8 mouse cellular contexts compared by ENCODE assay signal in genomic region chr2:71872801-71873443, GRCm38 (mm10). TPM values are rescaled to one million over a fixed set of nuclear protein-coding genes. Genes with fewer than 3 reads are reported as not detected.
DNase-seq lines count a peak whose midpoint lies in the region; ATAC-seq and TF ChIP-seq lines count a peak whose summit lies in the region.

Gene Pdk1, plus strand, starts transcription at chr2:71873224.

- DNase-seq in CD8-positive naive resting alpha-beta T cell, adult 2 months (ENCODE audit: low read depth in 2 of 2, low spot score in 2 of 2): peak; percentile 97 to 99
- DNase-seq in c-Kit-positive CD71-negative TER-119-negative erythroid progenitor cells, embryonic 14.5 days (ENCODE audit: low read depth): peak; percentile 97
- DNase-seq in forebrain, embryonic 10.5 days (ENCODE audit: extremely low spot score, low spot score): peak; percentile 97
- peak; percentile 99 for DNase-seq in kidney, postnatal 25 days
- peak; percentile 94 to 96 (median 95) for DNase-seq in liver, embryonic 14.5 days (ENCODE audit: low read depth in 3 of 3, low spot score in 3 of 3)
- DNase-seq in neural tube, embryonic 11.5 days (ENCODE audit: low spot score): peak; percentile 98
- DNase-seq in stomach, postnatal 0 days (ENCODE audit: low spot score): peak; percentile 100

- H3K36me3 ChIP-seq in forebrain, embryonic 10.5 days (replicated peaks): peaks cover 9% of the 10 kb centered on the region
- H3K36me3 ChIP-seq in heart, embryonic 15.5 days: peaks cover 4% of the 10 kb centered on the region; the same call in 1 of the 2 replicates
- H3K36me3 ChIP-seq in liver, embryonic 14.5 days (replicated peaks; ENCODE audit: control insufficient read depth, insufficient read depth, low read depth): no peaks in the 10 kb centered on the region; the same call in 1 of the 2 replicates
- H3K36me3 ChIP-seq in neural tube, embryonic 11.5 days (ENCODE audit: control insufficient read depth, insufficient read depth, low read length): no peaks in the 10 kb centered on the region
- H3K36me3 ChIP-seq in stomach, postnatal 0 days (ENCODE audit: control insufficient read depth, insufficient read depth, low read length): no peaks in the 10 kb centered on the region

- peaks cover 28% of the 10 kb centered on the region for H3K4me1 ChIP-seq in forebrain, embryonic 10.5 days
- peaks cover 26% of the 10 kb centered on the region for H3K4me1 ChIP-seq in heart, embryonic 15.5 days (replicated peaks)
- H3K4me1 ChIP-seq in liver, embryonic 14.5 days (replicated peaks; ENCODE audit: control insufficient read depth in 2 of 2, insufficient read depth in 2 of 2, low read length in 1 of 2): peaks cover 20 to 38% of the 10 kb centered on the region in 2 experiments
- H3K4me1 ChIP-seq in neural tube, embryonic 11.5 days (ENCODE audit: control insufficient read depth, insufficient read depth, low read length): no peaks in the 10 kb centered on the region
- H3K4me1 ChIP-seq in stomach, postnatal 0 days (replicated peaks; ENCODE audit: control insufficient read depth, insufficient read depth): no peaks in the 10 kb centered on the region

- peak within 1 kb of the TSS; percentile 96 for H3K27ac ChIP-seq in forebrain, embryonic 10.5 days
- peak within 1 kb of the TSS; percentile 99 for H3K27ac ChIP-seq in heart, embryonic 15.5 days
- H3K27ac ChIP-seq in liver, embryonic 14.5 days: peak within 1 kb of the TSS; percentile 90
- no peak within 1 kb of the TSS for H3K27ac ChIP-seq in neural tube, embryonic 11.5 days (ENCODE audit: low read depth, low read length)
- peak within 1 kb of the TSS; percentile 97 for H3K27ac ChIP-seq in stomach, postnatal 0 days (replicated peaks)

- no peaks in the 10 kb centered on the region for H3K9me3 ChIP-seq in forebrain, embryonic 10.5 days
- no peaks in the 10 kb centered on the region for H3K9me3 ChIP-seq in heart, embryonic 15.5 days (replicated peaks)
- H3K9me3 ChIP-seq in liver, embryonic 14.5 days (ENCODE audit: control insufficient read depth, low read length): no peaks in the 10 kb centered on the region
- no peaks in the 10 kb centered on the region for H3K9me3 ChIP-seq in neural tube, embryonic 11.5 days (ENCODE audit: control insufficient read depth, low read length)
- H3K9me3 ChIP-seq in stomach, postnatal 0 days (ENCODE audit: control insufficient read depth, low read length): no peaks in the 10 kb centered on the region

- no peaks in the 10 kb centered on the region for H3K27me3 ChIP-seq in forebrain, embryonic 10.5 days (ENCODE audit: poor library complexity, severe bottlenecking)
- H3K27me3 ChIP-seq in heart, embryonic 15.5 days: no peaks in the 10 kb centered on the region
- no peaks in the 10 kb centered on the region for H3K27me3 ChIP-seq in liver, embryonic 14.5 days (ENCODE audit: control insufficient read depth, insufficient read depth, low read length)
- no peaks in the 10 kb centered on the region for H3K27me3 ChIP-seq in neural tube, embryonic 11.5 days (ENCODE audit: control insufficient read depth, insufficient read depth, low read length)
- H3K27me3 ChIP-seq in stomach, postnatal 0 days (ENCODE audit: control insufficient read depth, insufficient read depth, low read length): no peaks in the 10 kb centered on the region

- TF ChIP-seq CTCF in liver, embryonic 14.5 days (IDR thresholded peaks at IDR 0.05; ENCODE audit: low read depth): peak; percentile 44; the same call in 1 of the 2 replicates
- peak; percentile 34 for TF ChIP-seq CTCF in stomach, postnatal 0 days (IDR thresholded peaks at IDR 0.05; ENCODE audit: low read depth)

- peak within 1 kb of the TSS; percentile 96 for H3K4me2 ChIP-seq in heart, embryonic 15.5 days
- H3K4me2 ChIP-seq in liver, embryonic 14.5 days (ENCODE audit: low read depth): peak within 1 kb of the TSS; percentile 92
- H3K4me2 ChIP-seq in neural tube, embryonic 11.5 days (ENCODE audit: low read depth): peak within 1 kb of the TSS; percentile 84
- peak within 1 kb of the TSS; percentile 91 for H3K4me2 ChIP-seq in stomach, postnatal 0 days (replicated peaks; ENCODE audit: low read depth)

- H3K4me3 ChIP-seq in forebrain, embryonic 10.5 days: peak within 1 kb of the TSS; percentile 86
- H3K4me3 ChIP-seq in heart, embryonic 15.5 days: peak within 1 kb of the TSS; percentile 88
- H3K4me3 ChIP-seq in liver, embryonic 14.5 days (ENCODE audit: insufficient read depth in 1 of 2, low read depth in 2 of 2, low read length in 2 of 2): peak within 1 kb of the TSS; percentile 78 to 88
- peak within 1 kb of the TSS; percentile 76 for H3K4me3 ChIP-seq in neural tube, embryonic 11.5 days (ENCODE audit: low read depth, low read length)
- H3K4me3 ChIP-seq in stomach, postnatal 0 days (ENCODE audit: low read depth, low read length): peak within 1 kb of the TSS; percentile 80

- TF ChIP-seq EP300 in liver, embryonic 14.5 days (IDR thresholded peaks at IDR 0.05; ENCODE audit: low read depth): peak; percentile 67; the same call in 1 of the 2 replicates
- TF ChIP-seq EP300 in stomach, postnatal 0 days (optimal IDR thresholded peaks at IDR 0.05): no peak

- H3K9ac ChIP-seq in heart, embryonic 15.5 days: peak within 1 kb of the TSS; percentile 94
- H3K9ac ChIP-seq in liver, embryonic 14.5 days (replicated peaks): peak within 1 kb of the TSS; percentile 93
- peak within 1 kb of the TSS; percentile 70 for H3K9ac ChIP-seq in neural tube, embryonic 11.5 days (ENCODE audit: low read length)
- H3K9ac ChIP-seq in stomach, postnatal 0 days (ENCODE audit: low read length): peak within 1 kb of the TSS; percentile 88

- peak; percentile 99 for ATAC-seq in heart, embryonic 15.5 days (replicated peaks; ENCODE audit: insufficient number of reproducible peaks, insufficient read depth, low FRiP score, low read depth)
- ATAC-seq in liver, embryonic 14.5 days (ENCODE audit: insufficient read depth): peak; percentile 94
- ATAC-seq in neural tube, embryonic 11.5 days (ENCODE audit: insufficient read depth, low FRiP score, low TSS enrichment): peak; percentile 96
- ATAC-seq in stomach, postnatal 0 days (ENCODE audit: low FRiP score, low TSS enrichment): peak; percentile 99

- under 1% methylated on average over 55 of the region's 55 CpGs for WGBS in forebrain, embryonic 10.5 days
- 0% methylated on average over 55 of the region's 55 CpGs for WGBS in heart, embryonic 15.5 days
- under 1% methylated on average over 55 of the region's 55 CpGs for WGBS in liver, embryonic 14.5 days (ENCODE audit: insufficient replicate concordance)
- 1% methylated on average over 46 of the region's 55 CpGs for WGBS in neural tube, embryonic 11.5 days
- WGBS in stomach, postnatal 0 days: under 1% methylated on average over 49 of the region's 55 CpGs

RNA-seq across cellular contexts. Expression of gene Pdk1, which starts in this region (rescaled TPM):
- polyA plus RNA-seq in forebrain, embryonic 10.5 days (2016; fragmentation: Nextera tagmentation; extraction: Ambion mirVana): 50.4 and 58.7 TPM in 2 replicates
- polyA plus RNA-seq in heart, embryonic 15.5 days (2015; fragmentation: Nextera tagmentation; extraction: Ambion mirVana): 86.5 and 97.9 TPM in 2 replicates
- polyA plus RNA-seq in liver, embryonic 14.5 days (2012; rRNA removed): 11.2 and 16.0 TPM in 2 replicates
- polyA plus RNA-seq in liver, embryonic 14.5 days (2014; fragmentation: Nextera tagmentation; extraction: Ambion mirVana): 51.8 and 53.2 TPM in 2 replicates
- 23.8 and 26.0 TPM in 2 replicates for polyA plus RNA-seq in neural tube, embryonic 11.5 days (2014; fragmentation: Nextera tagmentation; extraction: Ambion mirVana)
- 35.4 and 37.4 TPM in 2 replicates for polyA plus RNA-seq in stomach, postnatal 0 days (2015; fragmentation: Nextera tagmentation; extraction: Ambion mirVana)
